Mouse (Mus musculus): Measurements from ENCODE around the gene Nomo1.

The Nomo1 gene

GRCm38 (mm10) chr7:46033109-46033869 is at the start of gene Nomo1:
Nomo1 (plus strand) TSS chr7:46033698.
- DNase-seq (ENCODE audit: low read depth, low spot score) = peak; percentile 97

- DNase-seq (ENCODE audit: low read depth, low spot score) = peak; percentile 57
Measured at GRCm38 (mm10) chr7:45986893-45987292, 46.6 kb upstream of the Nomo1 start.

GRCm38 (mm10) chr7:45988344-45988743 is 45.2 kb upstream of the Nomo1 start:
- DNase-seq (ENCODE audit: low read depth, low spot score) = no peak

GRCm38 (mm10) chr7:45992470-45992869 is 41.0 kb upstream of the Nomo1 start:
- no peak for DNase-seq (ENCODE audit: low read depth, low spot score)

GRCm38 (mm10) chr7:46000577-46000976 is 32.9 kb upstream of the Nomo1 start:
- DNase-seq (ENCODE audit: low read depth, low spot score) = no peak

GRCm38 (mm10) chr7:46002748-46003147 is 30.8 kb upstream of the Nomo1 start:
- DNase-seq (ENCODE audit: low read depth, low spot score) = peak; percentile 72

- peak; percentile 63 for DNase-seq (ENCODE audit: low read depth, low spot score)
Measured at GRCm38 (mm10) chr7:46009578-46009977, 23.9 kb upstream of the Nomo1 start.

GRCm38 (mm10) chr7:46012121-46012520 is 21.4 kb upstream of the Nomo1 start:
- DNase-seq (ENCODE audit: low read depth, low spot score) = peak; percentile 43

GRCm38 (mm10) chr7:46013266-46014010 is 20.1 kb upstream of the Nomo1 start:
- peak; percentile 67 for DNase-seq (ENCODE audit: low read depth, low spot score)

- no peak for DNase-seq (ENCODE audit: low read depth, low spot score)
Measured at GRCm38 (mm10) chr7:46019594-46019993, 13.9 kb upstream of the Nomo1 start.

GRCm38 (mm10) chr7:46021951-46022350 is 11.5 kb upstream of the Nomo1 start:
- no peak for DNase-seq (ENCODE audit: low read depth, low spot score)

- no peak for DNase-seq (ENCODE audit: low read depth, low spot score)
Measured at GRCm38 (mm10) chr7:46025436-46025835, 8.1 kb upstream of the Nomo1 start.

- no peak for DNase-seq (ENCODE audit: low read depth, low spot score)
Measured at GRCm38 (mm10) chr7:46028681-46029080, 4.8 kb upstream of the Nomo1 start.

- no peak for DNase-seq (ENCODE audit: low read depth, low spot score)
Measured at GRCm38 (mm10) chr7:46029299-46030144, 4.0 kb upstream of the Nomo1 start.

GRCm38 (mm10) chr7:46030145-46030488 is 3.4 kb upstream of the Nomo1 start, which contains the start of gene Abcc6:
Abcc6 (minus strand) TSS chr7:46030302.
- no peak for DNase-seq (ENCODE audit: low read depth, low spot score)

GRCm38 (mm10) chr7:46031075-46031474 is 2.4 kb upstream of the Nomo1 start:
- no peak for DNase-seq (ENCODE audit: low read depth, low spot score)

GRCm38 (mm10) chr7:46033870-46034337 is 406 bp downstream of the Nomo1 start:
- DNase-seq (ENCODE audit: low read depth, low spot score) = no peak

- DNase-seq (ENCODE audit: low read depth, low spot score) = no peak
Measured at GRCm38 (mm10) chr7:46034991-46035390, 1.5 kb downstream of the Nomo1 start.

- DNase-seq (ENCODE audit: low read depth, low spot score) = no peak
Measured at GRCm38 (mm10) chr7:46035468-46035867, 2.0 kb downstream of the Nomo1 start.

GRCm38 (mm10) chr7:46037433-46037832 is 3.9 kb downstream of the Nomo1 start:
- DNase-seq (ENCODE audit: low read depth, low spot score) = no peak

GRCm38 (mm10) chr7:46039873-46040272 is 6.4 kb downstream of the Nomo1 start:
- DNase-seq (ENCODE audit: low read depth, low spot score) = no peak

GRCm38 (mm10) chr7:46044106-46044505 is 10.6 kb downstream of the Nomo1 start:
- DNase-seq (ENCODE audit: low read depth, low spot score) = no peak
